Mouse (Mus musculus) CH12.LX (cell line): Measurements from ENCODE around the gene Dgkh. TPM values are rescaled to one million over a fixed set of nuclear protein-coding genes. Genes with fewer than 3 reads are reported as not detected.

ENCODE experiments used
- DNase-seq: peaks from one replicate; pipeline ENCODE4 v3.0.0-alpha.2; 2013; ENCODE audit errors: extremely low read depth
- H3K27ac ChIP-seq: 2 replicates; pipeline ENCODE4 v1.5.1; 2012; ENCODE audit warnings: low read depth, mild to moderate bottlenecking, control low read depth, moderate library complexity; ENCODE audit not compliant: insufficient read depth
- H3K27me3 ChIP-seq: replicated peaks from 2 replicates; pipeline ENCODE3; 2012; ENCODE audit warnings: inconsistent platforms
- H3K36me3 ChIP-seq, 2 experiments: replicated peaks in 1 of 2; 2 replicates each; pipeline versions ENCODE3 to v1.6.1; 2012; ENCODE audit warnings: inconsistent platforms in 1 of 2, low read length in 1 of 2, mild to moderate bottlenecking in 1 of 2, mixed read lengths in 1 of 2, moderate library complexity in 1 of 2; ENCODE audit not compliant: control insufficient read depth in 1 of 2, insufficient read depth in 1 of 2
- H3K4me1 ChIP-seq, 2 experiments: 2 replicates each; pipeline ENCODE4 v1.6.1; 2012; ENCODE audit warnings: inconsistent platforms in 1 of 2, moderate library complexity in 1 of 2; ENCODE audit not compliant: insufficient read depth in 2 of 2, control insufficient read depth in 1 of 2
- H3K4me2 ChIP-seq: 2 replicates; pipeline ENCODE4 v1.6.1; 2012; ENCODE audit warnings: low read depth, mild to moderate bottlenecking, control low read depth; ENCODE audit not compliant: poor library complexity, insufficient read depth, severe bottlenecking
- H3K4me3 ChIP-seq, 3 experiments: fragments of 150-350 bp in 1 of 3; sonication (generic) in 1 of 3; replicated peaks in 1 of 3; 2 replicates each; pipeline versions ENCODE3 to v1.5.1; 2011 to 2012; ENCODE audit warnings: low read depth in 2 of 3, low read length in 2 of 3, mild to moderate bottlenecking in 2 of 3, moderate library complexity in 2 of 3, control low read depth in 1 of 3, improper control_type of control experiment in 1 of 3, inconsistent platforms in 1 of 3, mixed read lengths in 1 of 3; ENCODE audit not compliant: poor library complexity in 1 of 3
- H3K79me2 ChIP-seq: replicated peaks from 2 replicates; pipeline ENCODE4 v1.6.1; 2012; ENCODE audit warnings: mild to moderate bottlenecking, moderate library complexity; ENCODE audit not compliant: control insufficient read depth, poor library complexity, insufficient read depth, severe bottlenecking; ENCODE audit errors: extremely low read depth
- H3K9ac ChIP-seq: 2 replicates; pipeline ENCODE4 v1.6.1; 2012; ENCODE audit warnings: low read depth, mild to moderate bottlenecking, control low read depth, moderate library complexity; ENCODE audit not compliant: insufficient read depth
- H3K9me3 ChIP-seq: replicated peaks from 2 replicates; pipeline ENCODE3; 2012; ENCODE audit warnings: low read length, inconsistent platforms, mixed read lengths
- CHD2 ChIP-seq: IDR thresholded peaks from 2 replicates; pipeline ENCODE4 v1.6.1; 2011; ENCODE audit warnings: low read length, improper control_type of control experiment
- CTCF ChIP-seq, 2 experiments: IDR thresholded peaks in 1 of 2; conservative IDR thresholded peaks in 1 of 2; 2 replicates each; pipeline ENCODE4 v1.5.1; 2011 to 2012; ENCODE audit warnings: low read depth in 2 of 2, low read length in 2 of 2, improper control_type of control experiment in 1 of 2, inconsistent platforms in 1 of 2, mild to moderate bottlenecking in 1 of 2, moderate library complexity in 1 of 2
- EP300 ChIP-seq: IDR thresholded peaks from 2 replicates; pipeline ENCODE4 v1.6.1; 2011; ENCODE audit warnings: low read length, improper control_type of control experiment
- ETS1 ChIP-seq: conservative IDR thresholded peaks from 2 replicates; pipeline ENCODE4 v1.6.1; 2012; ENCODE audit warnings: low read depth, mild to moderate bottlenecking, inconsistent platforms, low read length, improper control_type of control experiment, moderate library complexity
- GABPA ChIP-seq: IDR thresholded peaks from 2 replicates; pipeline ENCODE4 v1.6.1; 2012; ENCODE audit warnings: low read depth, low read length, improper control_type of control experiment, inconsistent platforms; ENCODE audit not compliant: insufficient replicate concordance
- HCFC1 ChIP-seq: IDR thresholded peaks from 2 replicates; pipeline ENCODE4 v1.6.1; 2012; ENCODE audit warnings: low read depth, mild to moderate bottlenecking, inconsistent platforms, low read length, improper control_type of control experiment
- JUN ChIP-seq: IDR thresholded peaks from 2 replicates; pipeline ENCODE4 v1.6.1; 2011; ENCODE audit warnings: low read depth, mild to moderate bottlenecking, low read length, improper control_type of control experiment, moderate library complexity; ENCODE audit not compliant: insufficient read depth
- MAZ ChIP-seq: IDR thresholded peaks from 2 replicates; pipeline ENCODE4 v1.6.1; 2012; ENCODE audit warnings: low read depth, mild to moderate bottlenecking, inconsistent platforms, low read length, improper control_type of control experiment, moderate library complexity
- MXI1 ChIP-seq: IDR thresholded peaks from 2 replicates; pipeline ENCODE4 v1.6.1; 2011; ENCODE audit warnings: mild to moderate bottlenecking, low read depth, low read length, improper control_type of control experiment
- MYC ChIP-seq: IDR thresholded peaks from 2 replicates; pipeline ENCODE4 v1.6.1; 2011; ENCODE audit warnings: low read depth, mild to moderate bottlenecking, improper control_type of control experiment, low read length
- NRF1 ChIP-seq: IDR thresholded peaks from 2 replicates; pipeline ENCODE4 v1.6.1; 2014; ENCODE audit warnings: low read depth, mild to moderate bottlenecking, inconsistent platforms, low read length, improper control_type of control experiment, moderate library complexity
- POLR2A ChIP-seq: IDR thresholded peaks from 2 replicates; pipeline ENCODE4 v1.6.1; 2011; ENCODE audit warnings: low read depth, mild to moderate bottlenecking, improper control_type of control experiment, low read length
- POLR2AphosphoS2 ChIP-seq: IDR thresholded peaks from 2 replicates; pipeline ENCODE4 v1.6.1; 2011; ENCODE audit warnings: low read depth, low read length, improper control_type of control experiment
- RAD21 ChIP-seq: IDR thresholded peaks from 2 replicates; pipeline ENCODE4 v1.6.1; 2011; ENCODE audit warnings: low read depth, mild to moderate bottlenecking, low read length, improper control_type of control experiment, moderate library complexity
- SMC3 ChIP-seq: IDR thresholded peaks from 2 replicates; pipeline ENCODE4 v1.6.1; 2011; ENCODE audit warnings: low read depth, low read length, improper control_type of control experiment
- USF2 ChIP-seq: conservative IDR thresholded peaks from 2 replicates; pipeline ENCODE4 v1.6.1; 2011; ENCODE audit warnings: low read depth, low read length, improper control_type of control experiment
- ZNF384 ChIP-seq: IDR thresholded peaks from 2 replicates; pipeline ENCODE4 v1.6.1; 2012; ENCODE audit warnings: low read depth, low read length, improper control_type of control experiment, inconsistent platforms
- dilution Hi-C: fragments of 300-500 bp; cut with MboI; formaldehyde crosslinking; loops from 2 replicates; pipeline ENCODE4 v1.14.3; 2020; ENCODE audit warnings: low sequenced_read_pairs; ENCODE audit not compliant: extremely low pct_unique_long_range_greater_than_20kb, extremely low pct_ligation_motif_present
- in situ Hi-C: fragments of 300-500 bp; cut with MboI; formaldehyde crosslinking; loops from 3 replicates; pipeline ENCODE4 v1.14.3; 2019; ENCODE audit warnings: low sequenced_read_pairs, low pct_ligation_motif_present, low pct_unique_long_range_greater_than_20kb, mixed read lengths
- polyA plus RNA-seq: library from polyadenylated mRNA; unstranded; fragments of >175 nt; gene quantifications from 2 replicates; pipeline ENCODE4 v1.2.1, GENCODE M21; 2012; ENCODE audit warnings: low read depth; ENCODE audit not compliant: insufficient read length
- total RNA-seq, 2 experiments: library from RNA; depleted of rRNA; stranded (reverse); fragments of 300-350 nt in 1 of 2; fragments of >200 nt in 1 of 2; gene quantifications; 2 replicates each; pipeline ENCODE4 v1.2.3; 2012 to 2014

Gene Dgkh
- total and polyA plus RNA-seq, 3 experiments: 0.83 to 3.3 (median 2.4) TPM

DNA sequence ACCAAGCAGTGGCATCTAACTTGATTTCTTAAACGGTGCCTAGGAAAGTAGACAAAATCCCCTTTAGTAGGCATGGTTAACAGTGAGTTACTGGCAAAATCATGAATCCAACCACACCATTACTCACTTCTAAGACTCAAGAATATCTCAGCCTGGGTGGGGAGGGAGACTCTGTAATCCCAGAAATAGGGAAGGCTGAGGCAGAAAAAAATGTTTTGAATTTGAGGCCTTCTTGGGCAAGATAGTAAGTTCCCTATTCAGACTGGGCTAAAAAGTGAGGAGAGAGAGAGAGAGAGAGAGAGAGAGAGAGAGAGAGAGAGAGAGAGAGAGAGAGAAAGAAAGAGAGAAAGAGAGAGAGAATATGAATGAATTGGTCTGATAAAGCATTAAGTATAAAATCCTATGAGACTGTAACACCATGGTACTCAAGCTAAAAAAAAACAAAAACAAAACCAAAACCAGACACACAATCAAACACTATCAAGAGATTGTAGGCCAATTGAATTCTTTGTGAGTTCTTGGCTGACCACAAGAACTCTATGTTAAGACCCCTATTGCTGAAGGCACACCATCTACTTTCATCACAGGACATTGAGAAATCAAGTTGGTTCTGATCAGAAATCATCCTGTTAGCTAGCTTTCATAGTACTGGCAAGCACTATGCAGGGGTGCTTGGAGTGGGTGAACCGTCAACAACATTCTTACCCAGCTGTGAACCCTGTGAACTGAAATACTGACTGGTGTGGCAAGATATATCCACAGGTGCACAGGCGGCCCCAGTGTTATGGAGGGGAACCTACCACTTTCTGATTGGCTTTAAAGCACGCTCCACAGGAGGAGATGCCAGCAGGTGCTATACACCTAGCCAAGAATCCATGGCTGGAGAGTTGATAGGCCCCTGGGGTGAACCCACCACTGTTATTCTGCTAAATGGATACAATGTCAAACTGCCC, 101.4 kb downstream of the Dgkh start:
- in situ Hi-C loops (no loop called here), dilution Hi-C loops (no loop called here)
- no peaks in the 10 kb centered on the region for H3K9me3 ChIP-seq
- no peak overlapping the region for H3K27ac ChIP-seq
- H3K4me3 ChIP-seq: no peak overlapping the region
- DNase-seq: no peak
- H3K4me1 ChIP-seq: peaks cover 18 to 27% of the 10 kb centered on the region in 2 experiments
- H3K79me2 ChIP-seq: no peaks in the 10 kb centered on the region
- peaks cover 0 to 3% of the 10 kb centered on the region in 2 experiments for H3K36me3 ChIP-seq
- H3K9ac ChIP-seq: no peak overlapping the region
- no peaks in the 10 kb centered on the region for H3K27me3 ChIP-seq
- TF ChIP-seq JUN (no peak), ZNF384 (no peak), NRF1 (no peak), CHD2 (no peak), EP300 (no peak), MXI1 (no peak), MYC (no peak), USF2 (no peak), POLR2AphosphoS2 (no peak), MAZ (no peak), POLR2A (no peak), ETS1 (no peak), HCFC1 (no peak)
- H3K4me2 ChIP-seq: no peak overlapping the region

DNA sequence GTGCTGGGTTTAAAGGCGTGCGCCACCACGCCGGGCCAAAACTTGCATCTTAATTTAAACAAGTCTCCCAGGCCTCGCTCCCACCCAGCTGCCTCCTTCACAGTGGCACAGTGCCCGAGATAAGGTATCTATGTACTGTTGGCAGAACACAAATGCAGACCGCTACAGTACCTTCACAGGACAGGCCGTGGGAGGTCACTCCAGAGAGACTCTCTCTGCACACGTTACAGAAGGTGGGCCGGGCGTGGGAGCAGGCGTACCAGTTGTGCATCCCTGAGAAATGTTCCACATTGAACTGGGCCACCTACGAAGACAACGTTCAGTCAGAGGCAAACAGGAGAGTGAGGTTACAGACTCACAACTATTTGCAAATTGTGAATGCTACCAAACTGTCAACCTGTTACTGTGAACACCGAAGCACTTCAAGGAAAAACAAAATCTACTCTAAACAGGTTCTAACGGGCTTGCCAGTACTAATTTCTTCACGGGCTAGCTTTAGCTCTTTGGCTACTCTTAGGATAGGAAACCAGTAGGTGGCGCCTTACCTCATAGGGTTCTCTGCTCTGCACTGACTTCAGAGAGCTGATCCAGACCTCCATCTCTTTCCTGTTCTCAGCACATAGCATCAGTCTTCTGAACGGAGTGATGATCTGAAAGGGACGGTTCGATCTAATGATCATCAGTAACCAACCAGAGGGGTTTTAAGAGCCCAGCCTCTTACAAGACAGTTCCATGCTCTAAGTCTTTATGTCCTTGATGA, 104.9 kb downstream of the Dgkh start:
- H3K4me3 ChIP-seq: no peak overlapping the region
- peak; percentile 50 for TF ChIP-seq RAD21
- peak; percentile 46 for TF ChIP-seq SMC3
- no peak for TF ChIP-seq GABPA
- TF ChIP-seq CTCF (conservative IDR thresholded peaks at IDR 0.05 in 1 of 2, IDR thresholded peaks at IDR 0.05 in 1 of 2; ENCODE audit: low read depth in 2 of 2, low read length in 2 of 2): peak; percentile 76 to 77
- TF ChIP-seq, all 38 proteins: peak for 3
- in situ Hi-C loops: no loop called here
- no peak overlapping the region; the same call in 1 of the 2 replicates for H3K4me2 ChIP-seq
- peaks cover 0 to 15% of the 10 kb centered on the region in 2 experiments for H3K36me3 ChIP-seq
- H3K9ac ChIP-seq: no peak overlapping the region
- no peaks in the 10 kb centered on the region for H3K79me2 ChIP-seq
- H3K27ac ChIP-seq: no peak overlapping the region
- no peaks in the 10 kb centered on the region for H3K9me3 ChIP-seq
- dilution Hi-C loops: no loop called here
- no peaks in the 10 kb centered on the region for H3K27me3 ChIP-seq
- peak; percentile 66 for DNase-seq
- peaks cover 11 to 21% of the 10 kb centered on the region in 2 experiments for H3K4me1 ChIP-seq
